Mouse (Mus musculus) kidney, embryonic 14.5 days (tissue): ENCODE results near the gene Shc4. TPM values are rescaled to one million over a fixed set of nuclear protein-coding genes. Genes with fewer than 3 reads are reported as not detected.

Experiments
- ATAC-seq: fragments of 200-750 bp; cut with Nextera tagmentation; 2 replicates; pipeline ENCODE4 v1.8.0; 2017; ENCODE audit warnings: moderate number of reproducible peaks, mild to moderate bottlenecking, moderate TSS enrichment, moderate library complexity; ENCODE audit not compliant: low FRiP score, low TSS enrichment
- H3K27ac ChIP-seq: fragments of 300-500 bp; sonication (generic); 2 replicates; pipeline ENCODE4 v1.5.1; 2014; ENCODE audit warnings: low read depth, mild to moderate bottlenecking, low read length, moderate library complexity, mixed read lengths
- H3K27me3 ChIP-seq: fragments of 300-500 bp; sonication (generic); 2 replicates; pipeline ENCODE4 v1.6.1; 2014; ENCODE audit warnings: mild to moderate bottlenecking, low read length; ENCODE audit not compliant: control insufficient read depth, insufficient read depth
- H3K36me3 ChIP-seq: fragments of 300-500 bp; sonication (generic); 2 replicates; pipeline ENCODE4 v1.6.1; 2014; ENCODE audit warnings: low read length, mixed read lengths; ENCODE audit not compliant: control insufficient read depth, insufficient read depth
- H3K4me1 ChIP-seq: fragments of 300-500 bp; sonication (generic); 2 replicates; pipeline ENCODE4 v1.6.1; 2014; ENCODE audit warnings: low read length, mixed read lengths; ENCODE audit not compliant: control insufficient read depth, insufficient read depth
- H3K4me2 ChIP-seq: fragments of 300-500 bp; sonication (generic); replicated peaks from 2 replicates; pipeline ENCODE4 v1.6.1; 2014; ENCODE audit warnings: low read depth, mild to moderate bottlenecking, low read length
- H3K4me3 ChIP-seq: fragments of 300-500 bp; sonication (generic); 2 replicates; pipeline ENCODE4 v1.5.1; 2014; ENCODE audit warnings: mild to moderate bottlenecking, low read length
- H3K9ac ChIP-seq: fragments of 300-500 bp; sonication (generic); 2 replicates; pipeline ENCODE4 v1.6.1; 2014; ENCODE audit warnings: low read depth, mild to moderate bottlenecking, low read length, moderate library complexity
- H3K9me3 ChIP-seq: fragments of 300-500 bp; sonication (generic); 2 replicates; pipeline ENCODE4 v1.6.1; 2016; ENCODE audit warnings: low read length; ENCODE audit not compliant: control insufficient read depth
- WGBS: fragments of 180-500 bp; shearing (Covaris S2); extraction: QIAGEN DNeasy Blood & Tissue Kit; methylation state at CpG from one replicate; pipeline ENCODE4 v1.1.7; 2014; 5-methylcytosine and 5-hydroxymethylcytosine counted together
- polyA plus RNA-seq: library from polyadenylated mRNA; unstranded; fragments of >200 nt; fragmentation: Nextera tagmentation; extraction: Ambion mirVana; gene quantifications from 2 replicates; pipeline ENCODE4 v1.2.1, GENCODE M21; 2014

The Shc4 gene
- polyA plus RNA-seq, 1 experiment from 2014 or later: 1.6 TPM

GRCm38 (mm10) chr2:125661156-125661555 lies 62.8 kb downstream of the Shc4 start:
- H3K27me3 ChIP-seq: no peaks in the 10 kb centered on the region
- H3K9ac ChIP-seq: peak overlapping the region; percentile 9
- WGBS: 27% methylated on average over 4 of the region's 4 CpGs
- H3K4me1 ChIP-seq: 0 out of 2 replicates have a peak, but pooled peaks cover 7% of the 10 kb centered on the region
- peak overlapping the region; percentile 20 for H3K4me3 ChIP-seq
- ATAC-seq: peak; percentile 62; the same call in 1 of the 2 replicates
- no peaks in the 10 kb centered on the region for H3K36me3 ChIP-seq
- peak overlapping the region; percentile 54 for H3K4me2 ChIP-seq
- H3K27ac ChIP-seq: no peak overlapping the region
- H3K9me3 ChIP-seq: no peaks in the 10 kb centered on the region

- H3K27me3 ChIP-seq: no peaks in the 10 kb centered on the region
- peak overlapping the region; percentile 9 for H3K9ac ChIP-seq
- 29% methylated on average over 20 of the region's 20 CpGs for WGBS
- peak; percentile 86 for ATAC-seq
- 0 out of 2 replicates have a peak, but pooled peaks cover 7% of the 10 kb centered on the region for H3K4me1 ChIP-seq
- peak overlapping the region; percentile 54 for H3K4me2 ChIP-seq
- peak overlapping the region; percentile 20 for H3K4me3 ChIP-seq
- no peak overlapping the region for H3K27ac ChIP-seq
- no peaks in the 10 kb centered on the region for H3K9me3 ChIP-seq
- H3K36me3 ChIP-seq: no peaks in the 10 kb centered on the region
Measured at GRCm38 (mm10) chr2:125660537-125661130, 63.3 kb downstream of the Shc4 start.

GRCm38 (mm10) chr2:125659823-125660536 lies 64.0 kb downstream of the Shc4 start:
- no peak overlapping the region for H3K27ac ChIP-seq
- WGBS: 17% methylated on average over 10 of the region's 10 CpGs
- ATAC-seq: peak; percentile 81

GRCm38 (mm10) chr2:125655391-125655790 lies 68.6 kb downstream of the Shc4 start:
- WGBS: 89% methylated on average over 9 of the region's 9 CpGs
- Histone ChIP-seq H3K27me3 (no peaks in the 10 kb centered on the region), H3K4me2 (no peak overlapping the region), H3K4me3 (no peak overlapping the region), H3K9ac (no peak overlapping the region), H3K36me3 (no peaks in the 10 kb centered on the region), H3K9me3 (no peaks in the 10 kb centered on the region), H3K27ac (no peak overlapping the region), H3K4me1 (no peaks in the 10 kb centered on the region)
- no peak for ATAC-seq

More at GRCm38 (mm10) chr2:125659823-125660536, 64.0 kb downstream of the Shc4 start:
- no peaks in the 10 kb centered on the region for H3K36me3 ChIP-seq
- peak overlapping the region; percentile 9; the same call in 1 of the 2 replicates for H3K9ac ChIP-seq
- no peaks in the 10 kb centered on the region for H3K9me3 ChIP-seq
- H3K4me3 ChIP-seq: peak overlapping the region; percentile 20
- no peaks in the 10 kb centered on the region for H3K27me3 ChIP-seq
- H3K4me2 ChIP-seq: peak overlapping the region; percentile 54
- H3K4me1 ChIP-seq: 0 out of 2 replicates have a peak, but pooled peaks cover 7% of the 10 kb centered on the region

GRCm38 (mm10) chr2:125653286-125653685 lies 70.7 kb downstream of the Shc4 start:
- 92% methylated on average over 2 of the region's 2 CpGs for WGBS
- H3K9me3 ChIP-seq: no peaks in the 10 kb centered on the region
- no peak overlapping the region for H3K27ac ChIP-seq
- ATAC-seq: no peak
- no peaks in the 10 kb centered on the region for H3K36me3 ChIP-seq
- no peak overlapping the region for H3K9ac ChIP-seq
- no peak overlapping the region for H3K4me2 ChIP-seq
- H3K4me1 ChIP-seq: no peaks in the 10 kb centered on the region
- no peaks in the 10 kb centered on the region for H3K27me3 ChIP-seq
- no peak overlapping the region for H3K4me3 ChIP-seq

- no peak overlapping the region for H3K4me3 ChIP-seq
- H3K4me1 ChIP-seq: no peaks in the 10 kb centered on the region
- H3K27ac ChIP-seq: no peak overlapping the region
- H3K9me3 ChIP-seq: no peaks in the 10 kb centered on the region
- H3K4me2 ChIP-seq: no peak overlapping the region
- H3K36me3 ChIP-seq: no peaks in the 10 kb centered on the region
- no peaks in the 10 kb centered on the region for H3K27me3 ChIP-seq
- no peak overlapping the region for H3K9ac ChIP-seq
- no peak for ATAC-seq
- WGBS: 77% methylated on average over 8 of the region's 8 CpGs
Measured at GRCm38 (mm10) chr2:125651563-125651962, 72.4 kb downstream of the Shc4 start.

GRCm38 (mm10) chr2:125650742-125651352 lies 73.1 kb downstream of the Shc4 start:
- Histone ChIP-seq H3K27me3 (no peaks in the 10 kb centered on the region), H3K27ac (no peak overlapping the region), H3K4me2 (no peak overlapping the region), H3K4me3 (no peak overlapping the region), H3K36me3 (no peaks in the 10 kb centered on the region), H3K9ac (no peak overlapping the region), H3K4me1 (no peaks in the 10 kb centered on the region), H3K9me3 (no peaks in the 10 kb centered on the region)
- ATAC-seq: no peak
- 84% methylated on average over 14 of the region's 14 CpGs for WGBS

GRCm38 (mm10) chr2:125650038-125650437 lies 73.9 kb downstream of the Shc4 start:
- Histone ChIP-seq H3K4me1 (no peaks in the 10 kb centered on the region), H3K4me2 (no peak overlapping the region), H3K36me3 (no peaks in the 10 kb centered on the region), H3K4me3 (no peak overlapping the region), H3K9me3 (no peaks in the 10 kb centered on the region), H3K9ac (no peak overlapping the region), H3K27me3 (no peaks in the 10 kb centered on the region), H3K27ac (no peak overlapping the region)
- ATAC-seq: no peak
- 80% methylated on average over 5 of the region's 5 CpGs for WGBS

GRCm38 (mm10) chr2:125644912-125645311 lies 79.0 kb downstream of the Shc4 start:
- WGBS: 86% methylated on average over 6 of the region's 6 CpGs
- ATAC-seq: no peak
- Histone ChIP-seq H3K9ac (no peak overlapping the region), H3K4me1 (no peaks in the 10 kb centered on the region), H3K27ac (no peak overlapping the region), H3K9me3 (no peaks in the 10 kb centered on the region), H3K4me2 (no peak overlapping the region), H3K4me3 (no peak overlapping the region), H3K36me3 (no peaks in the 10 kb centered on the region), H3K27me3 (no peaks in the 10 kb centered on the region)
